Mouse (Mus musculus): Measurements from ENCODE around the gene Man2b2.

- TF ChIP-seq CTCF (IDR thresholded peaks at IDR 0.05; ENCODE audit: control insufficient read depth, insufficient read depth, insufficient read length): no peak
- TF ChIP-seq MYOD1 (IDR thresholded peaks at IDR 0.05; ENCODE audit: control insufficient read depth, insufficient read length, low read depth): no peak
- no peak for TF ChIP-seq MYOG (IDR thresholded peaks at IDR 0.05; ENCODE audit: control insufficient read depth, extremely low read depth, insufficient read length)
- no peak for TF ChIP-seq MAX (IDR thresholded peaks at IDR 0.05)
These were observed 47.2 kb upstream of the Man2b2 start for GRCm38 (mm10) chr5:36877641-36878040.
